Mouse (Mus musculus) NIH3T3 (cell line): ENCODE measurements around the gene Rab27a.
A peak's percentile ranks its signal among the peaks of the same experiment; 100 is the strongest.

Experiments
- DNase-seq: peaks from one replicate; pipeline ENCODE4 v3.0.0-alpha.2; 2012; ENCODE audit warnings: low read depth

Rab27a gene

GRCm38 (mm10) chr9:73044146-73045079 lies at the start of gene Rab27a:
TSS of gene Rab27a (plus strand) at chr9:73044854.
- peak; percentile 88 for DNase-seq

- no peak for DNase-seq
Measured at GRCm38 (mm10) chr9:72996167-72996566, 48.5 kb upstream of the Rab27a start.

GRCm38 (mm10) chr9:72996806-72997205 lies 47.8 kb upstream of the Rab27a start:
- no peak for DNase-seq

GRCm38 (mm10) chr9:73000487-73000886 lies 44.2 kb upstream of the Rab27a start:
- no peak for DNase-seq

- DNase-seq = no peak
Measured at GRCm38 (mm10) chr9:73001314-73002011, 43.2 kb upstream of the Rab27a start.

- no peak for DNase-seq
Measured at GRCm38 (mm10) chr9:73002177-73002576, 42.5 kb upstream of the Rab27a start.

- DNase-seq = no peak
Measured at GRCm38 (mm10) chr9:73004076-73004475, 40.6 kb upstream of the Rab27a start.

GRCm38 (mm10) chr9:73005106-73005505 lies 39.5 kb upstream of the Rab27a start:
- DNase-seq = no peak

GRCm38 (mm10) chr9:73006175-73006574 lies 38.5 kb upstream of the Rab27a start:
- DNase-seq = no peak

- no peak for DNase-seq
Measured at GRCm38 (mm10) chr9:73008384-73008783, 36.3 kb upstream of the Rab27a start.

GRCm38 (mm10) chr9:73012629-73013028 lies 32.0 kb upstream of the Rab27a start:
- DNase-seq = peak; percentile 2

- DNase-seq = no peak
Measured at GRCm38 (mm10) chr9:73014724-73015123, 29.9 kb upstream of the Rab27a start.

- no peak for DNase-seq
Measured at GRCm38 (mm10) chr9:73019841-73020240, 24.8 kb upstream of the Rab27a start.

GRCm38 (mm10) chr9:73020566-73021097 lies 24.0 kb upstream of the Rab27a start:
- no peak for DNase-seq

GRCm38 (mm10) chr9:73025818-73026636 lies 18.6 kb upstream of the Rab27a start:
- DNase-seq = no peak

- DNase-seq = no peak
Measured at GRCm38 (mm10) chr9:73030443-73030842, 14.2 kb upstream of the Rab27a start.

- DNase-seq = no peak
Measured at GRCm38 (mm10) chr9:73031421-73031820, 13.2 kb upstream of the Rab27a start.

GRCm38 (mm10) chr9:73033406-73033805 lies 11.2 kb upstream of the Rab27a start:
- no peak for DNase-seq

GRCm38 (mm10) chr9:73039222-73039945 lies 5.3 kb upstream of the Rab27a start:
- peak; percentile 88 for DNase-seq

GRCm38 (mm10) chr9:73040080-73040479 lies 4.6 kb upstream of the Rab27a start, which contains the start of gene Pigb:
TSS of gene Pigb (minus strand) at chr9:73040378.
- no peak for DNase-seq

GRCm38 (mm10) chr9:73045204-73045603 lies 550 bp downstream of the Rab27a start:
- peak; percentile 11 for DNase-seq
